Mouse (Mus musculus) spleen, adult 2 months (tissue): Measurements from ENCODE around the gene Cspg5.

Source experiments
- CTCF ChIP-seq: fragments of 200-500 bp; IDR thresholded peaks from 2 replicates; pipeline ENCODE4 v1.5.1; 2011; ENCODE audit warnings: mild to moderate bottlenecking, inconsistent platforms; ENCODE audit not compliant: insufficient read depth, insufficient read length, insufficient replicate concordance; ENCODE audit errors: extremely low read depth
- POLR2A ChIP-seq: fragments of 200-500 bp; IDR thresholded peaks from 2 replicates; pipeline ENCODE4 v1.6.1; 2011; ENCODE audit warnings: low read depth, low read length, inconsistent platforms

DNA sequence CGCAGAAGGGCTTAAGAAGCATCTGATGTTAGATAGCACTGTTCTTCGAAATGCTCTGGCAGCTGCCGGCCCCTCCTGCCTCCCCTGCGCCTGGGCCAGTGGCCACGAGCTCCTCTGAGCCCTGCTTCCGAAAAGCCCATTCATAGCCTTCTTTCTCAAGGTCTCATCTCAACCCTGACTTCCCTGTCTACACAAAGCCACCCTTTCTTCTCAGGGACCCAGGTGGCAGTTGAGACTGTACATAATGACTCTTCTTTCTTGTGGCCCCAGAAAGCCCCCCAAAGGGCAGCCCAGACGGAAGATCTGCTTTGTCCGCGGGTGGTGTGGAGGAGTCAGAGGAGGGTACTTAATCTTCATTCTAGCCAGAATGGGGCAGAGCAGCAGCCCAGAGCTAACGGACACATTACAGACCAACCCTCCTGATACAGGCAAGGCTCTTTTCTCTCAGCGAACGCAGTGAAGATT, 49.7 kb downstream of the Cspg5 start:
- TF ChIP-seq POLR2A (no peak), CTCF (no peak)
